Mouse (Mus musculus): ENCODE results near the gene Slc18a3. TPM values are rescaled to one million over a fixed set of nuclear protein-coding genes. Genes with fewer than 3 reads are reported as not detected.

The Slc18a3 gene
- polyA plus RNA-seq, 1 experiment from 2014 or later, result 0.80 TPM

- H3K27ac ChIP-seq (replicated peaks; ENCODE audit: low read depth, low read length), result no peak overlapping the region
- H3K36me3 ChIP-seq (replicated peaks; ENCODE audit: control insufficient read depth, insufficient read depth, low read depth, low read length), result no peaks in the 10 kb centered on the region
- no peak overlapping the region for H3K9ac ChIP-seq (replicated peaks; ENCODE audit: low read length)
- no peak overlapping the region for H3K4me2 ChIP-seq (ENCODE audit: low read depth, low read length)
- H3K27me3 ChIP-seq (ENCODE audit: control insufficient read depth, insufficient read depth, low read length), result no peaks in the 10 kb centered on the region
- DNase-seq (ENCODE audit: low spot score), result no peak
- ATAC-seq (replicated peaks; ENCODE audit: insufficient number of reproducible peaks, low FRiP score, low TSS enrichment, low read depth), result no peak
- no peaks in the 10 kb centered on the region for H3K4me1 ChIP-seq (ENCODE audit: control insufficient read depth, insufficient read depth, low read length)
- no peak overlapping the region for H3K4me3 ChIP-seq (ENCODE audit: low read depth, low read length)
- H3K9me3 ChIP-seq (replicated peaks; ENCODE audit: control insufficient read depth, low read length), result no peaks in the 10 kb centered on the region
- WGBS, result 96% methylated on average over 1 of the region's 1 CpGs
Observed at GRCm38 (mm10) chr14:32503897-32504296, 39.2 kb upstream of the Slc18a3 start.

- Histone ChIP-seq H3K9me3 (replicated peaks; ENCODE audit: control insufficient read depth, low read length) (no peaks in the 10 kb centered on the region), H3K27ac (replicated peaks; ENCODE audit: low read depth, low read length) (no peak overlapping the region), H3K4me3 (ENCODE audit: low read depth, low read length) (no peak overlapping the region), H3K4me2 (ENCODE audit: low read depth, low read length) (no peak overlapping the region), H3K36me3 (replicated peaks; ENCODE audit: control insufficient read depth, insufficient read depth, low read depth, low read length) (no peaks in the 10 kb centered on the region), H3K27me3 (ENCODE audit: control insufficient read depth, insufficient read depth, low read length) (no peaks in the 10 kb centered on the region), H3K9ac (replicated peaks; ENCODE audit: low read length) (no peak overlapping the region), H3K4me1 (ENCODE audit: control insufficient read depth, insufficient read depth, low read length) (no peaks in the 10 kb centered on the region)
- DNase-seq (ENCODE audit: low spot score), result no peak
- no peak for ATAC-seq (replicated peaks; ENCODE audit: insufficient number of reproducible peaks, low FRiP score, low TSS enrichment, low read depth)
- WGBS, result 78% methylated on average over 9 of the region's 9 CpGs
Observed at GRCm38 (mm10) chr14:32502764-32503688, 38.4 kb upstream of the Slc18a3 start.

- Histone ChIP-seq H3K4me2 (ENCODE audit: low read depth, low read length) (no peak overlapping the region), H3K4me1 (ENCODE audit: control insufficient read depth, insufficient read depth, low read length) (no peaks in the 10 kb centered on the region), H3K36me3 (replicated peaks; ENCODE audit: control insufficient read depth, insufficient read depth, low read depth, low read length) (no peaks in the 10 kb centered on the region), H3K27ac (replicated peaks; ENCODE audit: low read depth, low read length) (no peak overlapping the region), H3K9me3 (replicated peaks; ENCODE audit: control insufficient read depth, low read length) (no peaks in the 10 kb centered on the region), H3K27me3 (ENCODE audit: control insufficient read depth, insufficient read depth, low read length) (no peaks in the 10 kb centered on the region), H3K9ac (replicated peaks; ENCODE audit: low read length) (no peak overlapping the region), H3K4me3 (ENCODE audit: low read depth, low read length) (no peak overlapping the region)
- DNase-seq (ENCODE audit: low spot score), result no peak
- ATAC-seq (replicated peaks; ENCODE audit: insufficient number of reproducible peaks, low FRiP score, low TSS enrichment, low read depth), result no peak
- 74% methylated on average over 2 of the region's 2 CpGs for WGBS
Observed at GRCm38 (mm10) chr14:32501303-32501702, 36.7 kb upstream of the Slc18a3 start.

- DNase-seq (ENCODE audit: low spot score) (no peak), ATAC-seq (replicated peaks; ENCODE audit: insufficient number of reproducible peaks, low FRiP score, low TSS enrichment, low read depth) (no peak)
- H3K4me1 ChIP-seq (ENCODE audit: control insufficient read depth, insufficient read depth, low read length), result no peaks in the 10 kb centered on the region
- no peaks in the 10 kb centered on the region for H3K36me3 ChIP-seq (replicated peaks; ENCODE audit: control insufficient read depth, insufficient read depth, low read depth, low read length)
- no peaks in the 10 kb centered on the region for H3K9me3 ChIP-seq (replicated peaks; ENCODE audit: control insufficient read depth, low read length)
- H3K9ac ChIP-seq (replicated peaks; ENCODE audit: low read length), result no peak overlapping the region
- WGBS, result 76% methylated on average over 8 of the region's 8 CpGs
- H3K27me3 ChIP-seq (ENCODE audit: control insufficient read depth, insufficient read depth, low read length), result no peaks in the 10 kb centered on the region; the same call in 1 of the 2 replicates
- H3K4me2 ChIP-seq (ENCODE audit: low read depth, low read length), result no peak overlapping the region
- H3K4me3 ChIP-seq (ENCODE audit: low read depth, low read length), result no peak overlapping the region
- no peak overlapping the region for H3K27ac ChIP-seq (replicated peaks; ENCODE audit: low read depth, low read length)
Observed at GRCm38 (mm10) chr14:32496115-32496850, 31.6 kb upstream of the Slc18a3 start.

- Histone ChIP-seq H3K4me3 (ENCODE audit: low read depth, low read length) (no peak overlapping the region), H3K4me1 (ENCODE audit: control insufficient read depth, insufficient read depth, low read length) (no peaks in the 10 kb centered on the region), H3K9me3 (replicated peaks; ENCODE audit: control insufficient read depth, low read length) (no peaks in the 10 kb centered on the region), H3K9ac (replicated peaks; ENCODE audit: low read length) (no peak overlapping the region), H3K36me3 (replicated peaks; ENCODE audit: control insufficient read depth, insufficient read depth, low read depth, low read length) (no peaks in the 10 kb centered on the region), H3K27ac (replicated peaks; ENCODE audit: low read depth, low read length) (no peak overlapping the region), H3K4me2 (ENCODE audit: low read depth, low read length) (peak overlapping the region; percentile 6; the same call in 1 of the 2 replicates), H3K27me3 (ENCODE audit: control insufficient read depth, insufficient read depth, low read length) (no peaks in the 10 kb centered on the region; the same call in 1 of the 2 replicates)
- DNase-seq (ENCODE audit: low spot score) (no peak), ATAC-seq (replicated peaks; ENCODE audit: insufficient number of reproducible peaks, low FRiP score, low TSS enrichment, low read depth) (no peak)
- WGBS, result 33% methylated on average over 13 of the region's 13 CpGs
Observed at GRCm38 (mm10) chr14:32492521-32492920, 27.9 kb upstream of the Slc18a3 start.

GRCm38 (mm10) chr14:32482061-32482460, 17.4 kb upstream of the Slc18a3 start:
- Histone ChIP-seq H3K27ac (replicated peaks; ENCODE audit: low read depth, low read length) (no peak overlapping the region), H3K4me1 (ENCODE audit: control insufficient read depth, insufficient read depth, low read length) (no peaks in the 10 kb centered on the region; the same call in 1 of the 2 replicates), H3K27me3 (ENCODE audit: control insufficient read depth, insufficient read depth, low read length) (no peaks in the 10 kb centered on the region), H3K4me2 (ENCODE audit: low read depth, low read length) (no peak overlapping the region), H3K36me3 (replicated peaks; ENCODE audit: control insufficient read depth, insufficient read depth, low read depth, low read length) (no peaks in the 10 kb centered on the region), H3K9ac (replicated peaks; ENCODE audit: low read length) (no peak overlapping the region), H3K9me3 (replicated peaks; ENCODE audit: control insufficient read depth, low read length) (no peaks in the 10 kb centered on the region), H3K4me3 (ENCODE audit: low read depth, low read length) (no peak overlapping the region)
- ATAC-seq (replicated peaks; ENCODE audit: insufficient number of reproducible peaks, low FRiP score, low TSS enrichment, low read depth) (no peak), DNase-seq (ENCODE audit: low spot score) (peak; percentile 79)
- 8% methylated on average over 3 of the region's 3 CpGs for WGBS

GRCm38 (mm10) chr14:32477581-32477980, 12.9 kb upstream of the Slc18a3 start:
- H3K36me3 ChIP-seq (replicated peaks; ENCODE audit: control insufficient read depth, insufficient read depth, low read depth, low read length), result no peaks in the 10 kb centered on the region

GRCm38 (mm10) chr14:32476559-32476958, 11.9 kb upstream of the Slc18a3 start:
- Histone ChIP-seq H3K4me2 (ENCODE audit: low read depth, low read length) (no peak overlapping the region), H3K4me3 (ENCODE audit: low read depth, low read length) (no peak overlapping the region), H3K27me3 (ENCODE audit: control insufficient read depth, insufficient read depth, low read length) (no peaks in the 10 kb centered on the region), H3K36me3 (replicated peaks; ENCODE audit: control insufficient read depth, insufficient read depth, low read depth, low read length) (no peaks in the 10 kb centered on the region), H3K27ac (replicated peaks; ENCODE audit: low read depth, low read length) (no peak overlapping the region), H3K4me1 (ENCODE audit: control insufficient read depth, insufficient read depth, low read length) (no peaks in the 10 kb centered on the region), H3K9me3 (replicated peaks; ENCODE audit: control insufficient read depth, low read length) (no peaks in the 10 kb centered on the region), H3K9ac (replicated peaks; ENCODE audit: low read length) (no peak overlapping the region)
- 71% methylated on average over 6 of the region's 6 CpGs for WGBS
- ATAC-seq (replicated peaks; ENCODE audit: insufficient number of reproducible peaks, low FRiP score, low TSS enrichment, low read depth) (no peak), DNase-seq (ENCODE audit: low spot score) (no peak)

More at GRCm38 (mm10) chr14:32477581-32477980, 12.9 kb upstream of the Slc18a3 start:
- DNase-seq (ENCODE audit: low spot score) (no peak), ATAC-seq (replicated peaks; ENCODE audit: insufficient number of reproducible peaks, low FRiP score, low TSS enrichment, low read depth) (no peak)
- H3K4me2 ChIP-seq (ENCODE audit: low read depth, low read length), result no peak overlapping the region
- no peaks in the 10 kb centered on the region for H3K27me3 ChIP-seq (ENCODE audit: control insufficient read depth, insufficient read depth, low read length)
- no peaks in the 10 kb centered on the region for H3K9me3 ChIP-seq (replicated peaks; ENCODE audit: control insufficient read depth, low read length)
- no peak overlapping the region for H3K4me3 ChIP-seq (ENCODE audit: low read depth, low read length)
- H3K27ac ChIP-seq (replicated peaks; ENCODE audit: low read depth, low read length), result no peak overlapping the region
- no peak overlapping the region for H3K9ac ChIP-seq (replicated peaks; ENCODE audit: low read length)
- WGBS, result 59% methylated on average over 1 of the region's 1 CpGs
- no peaks in the 10 kb centered on the region for H3K4me1 ChIP-seq (ENCODE audit: control insufficient read depth, insufficient read depth, low read length)
